Mouse (Mus musculus): ENCODE measurements around the gene Camk2n2. TPM values are rescaled to one million over a fixed set of nuclear protein-coding genes. Genes with fewer than 3 reads are reported as not detected.
A peak's percentile ranks its signal among the peaks of the same experiment; 100 is the strongest.
"Not testable (repeated sequence)": the region's sequence is repeated elsewhere in the genome, so short reads cannot be mapped to it uniquely, and the experiment has no call there.

Gene Camk2n2
- 1 to 10 TPM; 1.1 to 1.2 TPM for total RNA-seq (2021)

- intact Hi-C loops (cut with DNase I) = no loop called here
- DNase-seq = peak; percentile 72 to 73
Measured at GRCm38 (mm10) chr16:20621191-20621990, at the start of gene Camk2n2. TSS of gene Camk2n2 (minus strand) at chr16:20621287.

DNA sequence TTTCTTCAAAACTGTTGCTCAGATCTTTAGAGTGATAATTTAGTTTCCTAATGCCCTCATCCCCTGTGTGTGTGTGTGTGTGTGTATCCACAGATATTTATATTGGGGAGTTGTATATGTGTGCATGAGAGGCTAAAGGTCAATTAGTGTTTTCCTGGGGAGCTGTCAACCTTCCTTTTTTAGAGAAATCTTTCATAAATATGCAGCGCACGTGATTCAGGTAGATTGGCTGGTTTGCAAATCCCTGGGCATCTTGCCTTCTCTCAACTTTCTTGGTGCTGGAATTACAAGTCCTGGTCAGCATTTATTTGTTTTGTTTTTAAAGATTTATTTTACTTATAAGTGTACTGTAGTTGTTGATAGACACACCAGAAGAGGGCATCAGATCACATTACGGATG, 49.2 kb upstream of the Camk2n2 start:
- DNase-seq = no peak
- intact Hi-C loops (cut with DNase I) = loop anchor here (5.0 kb wide), 1 partner anchor 133 kb away; the partner anchor contains the start of gene Ap2m1

GRCm38 (mm10) chr16:20668013-20668412, 46.9 kb upstream of the Camk2n2 start, which contains the start of gene Eif4g1:
TSS of gene Eif4g1 (plus strand) at chr16:20668313.
- DNase-seq; intact Hi-C loops (cut with DNase I): not testable (repeated sequence)

GRCm38 (mm10) chr16:20657661-20658060, 36.6 kb upstream of the Camk2n2 start:
- intact Hi-C loops (cut with DNase I) = no loop called here
- no peak for DNase-seq

DNA sequence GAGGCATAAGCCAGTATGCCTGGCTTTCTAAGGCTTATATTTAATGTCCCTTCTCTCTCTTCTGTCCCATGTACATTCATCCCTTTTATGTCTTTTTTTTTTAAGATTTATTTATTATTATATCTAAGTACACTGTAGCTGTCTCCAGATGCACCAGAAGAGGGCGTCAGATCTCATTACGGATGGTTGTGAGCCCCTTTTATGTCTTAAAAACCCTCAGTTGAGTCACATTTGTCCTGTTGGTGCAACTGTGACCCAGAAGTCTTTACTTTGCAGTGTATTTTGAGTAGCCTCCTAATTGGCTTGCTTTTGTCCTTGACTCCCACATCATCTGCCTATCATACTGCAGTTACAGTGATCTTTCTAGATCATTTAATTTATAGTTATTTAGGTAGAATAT, 32.2 kb upstream of the Camk2n2 start:
- DNase-seq = no peak
- intact Hi-C loops (cut with DNase I) = loop anchor here (2.0 to 5.0 kb wide), 3 partner anchors 19 to 226 kb away; partner anchors contain the start of genes Abcc5 and Ap2m1

DNA sequence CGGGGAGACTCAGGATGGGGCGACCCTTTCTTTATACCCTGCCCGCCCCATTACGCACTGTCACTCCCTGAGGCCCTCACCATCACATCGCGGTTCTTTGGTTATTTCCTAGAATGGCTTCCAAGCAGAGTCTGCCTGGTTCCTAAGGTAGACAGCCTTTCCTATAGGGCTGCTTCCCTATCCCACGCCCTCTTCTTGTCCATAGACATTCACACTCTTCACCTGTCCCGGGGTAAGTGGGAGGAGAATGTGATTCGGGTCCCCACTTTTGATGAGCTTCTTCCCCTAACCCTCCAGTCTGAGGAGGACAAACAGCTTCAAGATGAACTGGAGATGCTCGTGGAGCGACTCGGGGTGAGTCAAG, 30.8 kb upstream of the Camk2n2 start:
- DNase-seq = no peak
- intact Hi-C loops (cut with DNase I) = loop anchor here (1.0 to 5.0 kb wide), 5 partner anchors 21 to 225 kb away; partner anchors contain the start of genes Abcc5, Alg3, Ap2m1 and Eef1akmt4

- intact Hi-C loops (cut with DNase I) = loop anchor here (1.0 to 5.0 kb wide), 4 partner anchors 41 to 224 kb away; partner anchors contain the start of genes Abcc5, Alg3, Ap2m1 and Eef1akmt4
- DNase-seq = peak; percentile 98 to 99
Measured at GRCm38 (mm10) chr16:20651076-20651946, 30.2 kb upstream of the Camk2n2 start, which contains the start of gene Psmd2. TSS of gene Psmd2 (plus strand) at chr16:20651652.

GRCm38 (mm10) chr16:20643911-20644310, 22.8 kb upstream of the Camk2n2 start:
- intact Hi-C loops (cut with DNase I) = no loop called here

GRCm38 (mm10) chr16:20642161-20642560, 21.1 kb upstream of the Camk2n2 start:
- peak; percentile 73 to 79 for DNase-seq
- intact Hi-C loops (cut with DNase I) = loop anchor here (1.0 kb wide), 1 partner anchor 146 kb away; no protein-coding TSS in a partner anchor

More at GRCm38 (mm10) chr16:20643911-20644310, 22.8 kb upstream of the Camk2n2 start:
- DNase-seq = no peak

DNA sequence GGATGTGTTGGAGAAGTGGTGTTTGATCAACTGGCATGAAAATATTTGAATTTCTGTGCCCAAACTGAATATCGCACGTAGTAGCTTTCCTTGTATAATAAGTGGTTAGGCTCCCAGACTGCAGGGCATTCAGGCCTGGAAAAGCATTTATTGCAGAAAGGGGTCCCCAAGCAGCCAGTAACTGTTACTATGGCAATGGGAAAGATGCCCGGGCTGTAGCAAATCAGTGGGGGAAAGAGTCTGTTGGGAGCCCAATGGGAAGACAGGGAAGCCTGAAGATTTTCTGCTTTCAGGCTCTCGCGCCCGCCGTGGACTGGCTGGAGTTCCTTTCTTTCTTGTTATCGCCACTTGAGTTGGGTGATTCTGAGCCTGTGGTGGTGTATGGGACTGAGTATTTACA, 17.3 kb upstream of the Camk2n2 start:
- intact Hi-C loops (cut with DNase I) = no loop called here
- DNase-seq = no peak

DNA sequence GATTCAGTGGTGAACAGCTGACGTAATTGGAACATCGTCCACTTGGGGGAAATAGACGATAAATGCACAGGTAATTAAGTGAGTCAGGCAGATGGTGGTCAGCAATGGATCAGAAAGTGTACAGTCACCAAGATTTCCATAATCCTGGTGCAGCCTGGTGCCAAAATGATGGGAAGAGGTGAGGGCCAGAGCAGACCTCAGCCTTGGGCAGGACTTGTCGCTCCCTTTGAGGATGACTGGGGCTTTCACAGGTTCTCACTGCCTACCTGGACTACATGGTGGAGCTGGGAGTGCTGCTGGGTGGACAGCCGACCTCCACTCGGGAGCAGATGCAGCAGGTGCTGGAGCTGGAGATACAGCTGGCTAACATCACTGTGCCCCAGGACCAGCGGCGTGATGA, 16.3 kb upstream of the Camk2n2 start:
- intact Hi-C loops (cut with DNase I) = no loop called here
- DNase-seq = no peak

DNA sequence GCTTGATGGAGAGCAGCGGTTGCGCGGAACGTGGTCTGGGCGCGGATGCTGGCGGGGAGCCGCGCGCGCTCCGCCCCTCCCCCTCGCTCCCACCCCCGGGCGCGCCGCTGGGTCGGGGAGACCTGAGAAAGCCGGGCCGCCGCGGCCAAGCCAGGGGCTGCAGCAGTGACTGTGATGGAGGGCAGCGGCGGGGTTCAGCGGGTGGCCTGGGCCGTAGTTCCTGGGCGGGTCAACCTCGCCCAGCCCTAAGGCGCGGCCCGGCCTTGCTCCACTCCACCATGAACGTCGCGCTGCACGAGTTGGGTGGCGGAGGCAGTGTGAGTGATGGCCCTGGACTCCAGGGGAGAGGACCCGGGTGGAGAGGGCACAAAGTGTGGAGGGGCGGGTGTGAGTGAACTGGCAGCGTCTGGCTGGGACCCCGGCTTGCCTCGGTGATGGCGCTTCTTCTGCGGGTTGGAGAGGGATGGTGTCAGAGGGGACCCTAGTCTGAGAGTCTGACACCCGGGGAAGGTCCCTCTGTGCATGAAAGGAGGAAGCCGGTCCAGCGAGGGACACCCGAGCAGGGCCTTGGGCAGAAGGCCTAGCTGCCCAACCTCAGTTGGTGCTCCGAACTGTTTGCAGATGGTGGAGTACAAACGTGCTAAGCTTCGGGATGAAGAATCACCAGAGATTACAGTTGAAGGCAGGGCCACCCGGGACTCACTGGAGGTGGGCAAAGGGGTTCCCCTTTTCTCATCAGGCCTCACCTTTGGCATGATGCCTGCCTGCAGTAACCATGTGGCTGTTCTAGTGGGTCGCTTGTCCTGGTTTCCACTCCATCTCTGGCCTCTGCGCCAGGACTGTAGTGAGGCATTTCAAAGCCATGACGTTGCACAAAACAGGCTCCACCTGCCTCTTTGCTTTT, 8.9 kb upstream of the Camk2n2 start, which contains the start of gene Ece2:
Gene Ece2, plus strand, starts transcription at position 98 of the 904 bp plus-strand sequence.
- peak in 1 of 2 experiments; percentile 22 for DNase-seq
- intact Hi-C loops (cut with DNase I) = no loop called here

- DNase-seq = no peak
- intact Hi-C loops (cut with DNase I) = no loop called here
Measured at GRCm38 (mm10) chr16:20628871-20629391, 7.8 kb upstream of the Camk2n2 start.

GRCm38 (mm10) chr16:20623211-20623610, 2.1 kb upstream of the Camk2n2 start:
- intact Hi-C loops (cut with DNase I) = no loop called here
- DNase-seq = no peak

GRCm38 (mm10) chr16:20621991-20622685, 1.1 kb upstream of the Camk2n2 start:
- peak; percentile 47 to 64 for DNase-seq
- intact Hi-C loops (cut with DNase I) = no loop called here

DNA sequence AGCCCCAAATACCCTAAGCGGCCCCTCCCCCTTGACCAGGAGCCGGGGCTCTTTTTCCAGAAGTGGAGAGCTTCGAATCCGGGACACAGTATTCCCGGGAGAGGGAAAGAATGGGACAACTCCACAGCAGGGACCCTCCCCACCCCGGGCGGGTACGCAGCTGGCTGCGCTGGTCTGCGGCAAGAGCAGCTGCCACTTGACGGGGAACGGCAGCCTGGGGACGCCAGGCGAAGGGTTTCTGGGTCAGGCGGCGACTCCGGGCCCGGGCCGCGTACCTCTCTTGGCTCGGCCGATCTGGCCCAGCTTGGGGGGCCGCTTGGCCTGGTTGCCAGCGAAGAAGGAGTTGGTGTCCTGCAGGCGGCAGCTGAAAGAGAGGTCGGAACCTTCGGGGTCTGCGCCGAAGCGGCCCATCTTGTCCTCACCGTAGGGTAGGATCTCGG, 316 bp downstream of the Camk2n2 start:
- no peak for DNase-seq
- intact Hi-C loops (cut with DNase I) = no loop called here

GRCm38 (mm10) chr16:20620399-20620735, 720 bp downstream of the Camk2n2 start:
- intact Hi-C loops (cut with DNase I) = no loop called here

DNA sequence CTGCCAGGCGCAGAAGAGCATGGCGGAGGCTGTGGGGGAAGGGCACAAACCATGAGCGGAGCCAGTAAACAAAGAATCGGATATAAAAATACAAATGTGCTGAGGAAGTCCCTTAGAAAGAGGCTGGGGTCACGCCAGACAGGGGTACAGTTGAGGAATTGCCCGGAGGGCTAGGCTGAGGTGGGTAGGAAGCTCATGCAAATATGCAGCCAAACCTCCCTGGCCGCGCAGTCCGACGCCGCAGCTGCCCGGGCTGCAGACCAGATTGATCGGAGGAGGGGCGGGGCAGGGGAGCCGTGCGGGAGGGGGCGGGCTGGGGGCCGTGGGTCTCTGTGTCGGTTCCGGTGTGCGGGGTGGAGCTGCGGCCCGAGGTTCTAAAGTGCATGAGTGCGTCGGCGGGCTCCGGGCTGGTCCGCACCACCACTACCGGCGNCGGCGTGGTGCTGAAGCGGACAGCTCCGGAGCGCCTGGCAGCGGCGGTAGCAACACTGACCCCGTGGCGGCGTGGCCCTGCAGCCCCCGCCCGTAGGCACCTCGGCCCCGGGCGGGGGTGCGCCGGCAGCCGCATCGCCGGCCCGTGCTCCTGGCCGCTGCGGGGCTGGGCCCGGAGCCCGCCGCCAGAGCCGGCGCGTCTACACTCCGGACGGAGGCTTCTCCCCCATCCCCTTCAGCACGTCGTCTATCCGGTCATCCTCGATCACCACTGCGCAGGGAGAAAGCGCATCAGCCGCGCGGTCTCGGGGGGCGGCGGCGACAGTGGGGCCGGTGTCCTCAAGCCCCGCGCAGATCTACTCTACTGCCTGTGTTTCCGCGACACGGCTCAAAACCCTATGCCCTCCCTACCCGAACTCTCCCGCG, 1.3 kb downstream of the Camk2n2 start:
- DNase-seq = peak; percentile 22 to 41
- intact Hi-C loops (cut with DNase I) = no loop called here

More at GRCm38 (mm10) chr16:20620399-20620735, 720 bp downstream of the Camk2n2 start:
- no peak for DNase-seq

All from heart, postnatal 36 days (tissue).